Mouse (Mus musculus) heart, embryonic 14.5 days (tissue): Measurements from ENCODE around the gene Trpm6. TPM values are rescaled to one million over a fixed set of nuclear protein-coding genes. Genes with fewer than 3 reads are reported as not detected.

Source experiments
- ATAC-seq: fragments of 200-750 bp; cut with Nextera tagmentation; 2 replicates; pipeline ENCODE4 v1.8.0; 2017; ENCODE audit warnings: low read depth, moderate TSS enrichment; ENCODE audit not compliant: insufficient number of reproducible peaks, insufficient read depth, low FRiP score
- H3K27ac ChIP-seq, 2 experiments: fragments of 200-500 bp in 1 of 2; fragments of 300-500 bp in 1 of 2; sonication (generic) in 1 of 2; replicated peaks in 1 of 2; 2 replicates each; pipeline ENCODE4 v1.5.1; 2012 to 2014; ENCODE audit warnings: low read depth in 2 of 2, low read length in 2 of 2, control low read depth in 1 of 2, mild to moderate bottlenecking in 1 of 2, mixed read lengths in 1 of 2; ENCODE audit not compliant: control insufficient read depth in 1 of 2, insufficient read depth in 1 of 2
- H3K27me3 ChIP-seq: fragments of 300-500 bp; sonication (generic); 2 replicates; pipeline ENCODE4 v1.6.1; 2014; ENCODE audit warnings: mild to moderate bottlenecking, low read length, control low read depth; ENCODE audit not compliant: control insufficient read depth, insufficient read depth
- H3K36me3 ChIP-seq: fragments of 300-500 bp; sonication (generic); 2 replicates; pipeline ENCODE4 v1.6.1; 2014; ENCODE audit warnings: mild to moderate bottlenecking, control low read depth, low read length, mixed read lengths; ENCODE audit not compliant: control insufficient read depth, insufficient read depth
- H3K4me1 ChIP-seq, 2 experiments: fragments of 200-500 bp in 1 of 2; fragments of 300-500 bp in 1 of 2; sonication (generic) in 1 of 2; 2 replicates each; pipeline ENCODE4 v1.6.1; 2012 to 2014; ENCODE audit warnings: low read length in 2 of 2, control low read depth in 1 of 2, mixed read lengths in 1 of 2; ENCODE audit not compliant: control insufficient read depth in 2 of 2, insufficient read depth in 2 of 2
- H3K4me2 ChIP-seq: fragments of 300-500 bp; sonication (generic); 2 replicates; pipeline ENCODE4 v1.6.1; 2014; ENCODE audit warnings: mild to moderate bottlenecking, low read length
- H3K4me3 ChIP-seq, 2 experiments: fragments of 200-500 bp in 1 of 2; fragments of 300-500 bp in 1 of 2; sonication (generic) in 1 of 2; 2 replicates each; pipeline ENCODE4 v1.5.1; 2012 to 2014; ENCODE audit warnings: low read length in 2 of 2, mild to moderate bottlenecking in 2 of 2, control low read depth in 1 of 2, low read depth in 1 of 2, moderate library complexity in 1 of 2; ENCODE audit not compliant: control insufficient read depth in 1 of 2, insufficient read depth in 1 of 2
- H3K9ac ChIP-seq: fragments of 300-500 bp; sonication (generic); 2 replicates; pipeline ENCODE4 v1.6.1; 2014; ENCODE audit warnings: mild to moderate bottlenecking, low read length
- H3K9me3 ChIP-seq: fragments of 300-500 bp; sonication (generic); 2 replicates; pipeline ENCODE4 v1.6.1; 2016; ENCODE audit warnings: low read length, control low read depth; ENCODE audit not compliant: control insufficient read depth
- WGBS: fragments of 180-500 bp; shearing (Covaris S2); extraction: QIAGEN DNeasy Blood & Tissue Kit; methylation state at CpG from one replicate; pipeline ENCODE4 v1.1.7; 2014; 5-methylcytosine and 5-hydroxymethylcytosine counted together
- polyA plus RNA-seq: library from polyadenylated mRNA; unstranded; fragments of >200 nt; fragmentation: Nextera tagmentation; extraction: Ambion mirVana; gene quantifications from 2 replicates; pipeline ENCODE4 v1.2.1, GENCODE M21; 2014

Gene Trpm6
- polyA plus RNA-seq, 1 experiment from 2014 or later: 0.31 TPM

DNA sequence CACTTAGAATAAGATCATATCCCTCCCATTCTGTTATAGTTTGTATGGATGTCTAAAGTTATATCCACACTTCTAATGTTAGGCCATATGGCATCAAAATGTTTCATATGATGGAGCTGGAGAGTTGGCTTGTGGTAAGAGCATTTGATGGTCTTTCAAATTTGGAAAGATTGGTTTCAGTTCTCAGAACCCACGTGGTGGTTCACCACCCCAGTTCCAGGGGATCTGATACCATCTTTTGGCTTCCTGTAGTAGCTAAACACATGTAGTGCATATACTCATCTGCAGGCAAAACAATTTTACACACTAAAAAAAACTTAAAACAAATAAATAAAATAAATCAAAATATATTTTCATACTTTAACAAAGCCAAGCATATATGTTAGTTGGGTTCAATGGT, 21.3 kb downstream of the Trpm6 start:
- H3K36me3 ChIP-seq: no peaks in the 10 kb centered on the region
- H3K9ac ChIP-seq: no peak overlapping the region
- 55% methylated on average over 1 of the region's 1 CpGs for WGBS
- no peak overlapping the region for H3K27ac ChIP-seq
- ATAC-seq: no peak
- H3K4me3 ChIP-seq: no peak overlapping the region
- no peak overlapping the region for H3K4me2 ChIP-seq
- no peaks in the 10 kb centered on the region for H3K27me3 ChIP-seq
- peaks cover 2% of the 10 kb centered on the region; the same call in 1 of the 2 replicates for H3K9me3 ChIP-seq
- no peaks in the 10 kb centered on the region for H3K4me1 ChIP-seq

DNA sequence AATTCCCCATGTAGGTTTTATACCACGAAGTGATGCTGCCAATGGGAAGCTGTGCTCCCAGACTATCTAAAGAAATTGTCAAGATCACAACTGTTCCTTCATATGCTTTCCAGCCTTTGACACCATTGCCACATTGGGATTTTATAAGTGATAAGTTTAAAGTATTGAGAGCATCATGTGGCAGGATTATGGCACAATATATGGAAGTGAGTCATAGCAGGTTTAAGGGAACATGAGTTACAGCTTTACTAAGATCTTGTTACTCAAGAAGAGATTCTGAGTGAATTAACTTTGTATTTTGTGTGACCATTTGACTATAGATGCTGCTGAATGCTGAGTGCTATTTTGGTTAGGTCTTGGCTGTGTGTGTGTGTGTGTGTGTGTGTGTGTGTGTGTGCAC, 21.8 kb downstream of the Trpm6 start:
- WGBS: 75% methylated on average over 1 of the region's 1 CpGs
- H3K9ac ChIP-seq: no peak overlapping the region
- H3K4me2 ChIP-seq: no peak overlapping the region
- peaks cover 3% of the 10 kb centered on the region; the same call in 1 of the 2 replicates for H3K9me3 ChIP-seq
- no peaks in the 10 kb centered on the region for H3K36me3 ChIP-seq
- no peak overlapping the region for H3K27ac ChIP-seq
- ATAC-seq: no peak
- H3K4me1 ChIP-seq: no peaks in the 10 kb centered on the region
- no peaks in the 10 kb centered on the region for H3K27me3 ChIP-seq
- H3K4me3 ChIP-seq: no peak overlapping the region

DNA sequence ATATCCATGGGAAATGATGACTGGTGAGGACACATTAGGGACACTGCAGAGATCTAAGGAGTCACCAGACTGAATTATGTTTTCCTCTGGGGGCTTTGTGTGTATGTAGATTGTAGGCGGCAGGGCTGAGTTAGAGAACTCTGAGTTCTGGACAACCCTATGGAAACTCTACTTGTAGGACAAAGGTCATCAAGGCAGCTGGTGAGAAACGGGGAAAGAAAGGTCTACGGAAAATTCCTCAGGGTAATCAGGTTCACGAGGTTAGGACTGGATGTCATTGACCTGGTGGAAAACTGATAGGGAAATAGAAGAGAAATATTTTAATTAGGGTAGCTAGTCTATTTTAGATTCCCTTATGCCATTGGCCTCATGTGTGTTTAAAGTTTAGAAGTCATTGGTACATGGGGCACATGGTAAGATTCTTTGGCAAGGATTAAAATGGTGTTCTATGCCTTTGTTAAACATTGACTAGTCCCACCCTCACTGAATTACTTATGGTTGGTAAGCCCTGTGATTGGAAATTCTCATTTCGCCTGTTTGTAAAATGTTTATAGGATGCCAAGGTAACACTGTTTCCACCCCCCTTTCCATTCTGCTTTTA, 23.2 kb downstream of the Trpm6 start:
- no peak for ATAC-seq
- no peaks in the 10 kb centered on the region for H3K27me3 ChIP-seq
- H3K4me3 ChIP-seq: no peak overlapping the region
- no peak overlapping the region for H3K9ac ChIP-seq
- no peaks in the 10 kb centered on the region for H3K4me1 ChIP-seq
- H3K9me3 ChIP-seq: peaks cover 3% of the 10 kb centered on the region; the same call in 1 of the 2 replicates
- H3K4me2 ChIP-seq: no peak overlapping the region
- no peaks in the 10 kb centered on the region for H3K36me3 ChIP-seq
- 70% methylated on average over 5 of the region's 5 CpGs for WGBS
- no peak overlapping the region for H3K27ac ChIP-seq

DNA sequence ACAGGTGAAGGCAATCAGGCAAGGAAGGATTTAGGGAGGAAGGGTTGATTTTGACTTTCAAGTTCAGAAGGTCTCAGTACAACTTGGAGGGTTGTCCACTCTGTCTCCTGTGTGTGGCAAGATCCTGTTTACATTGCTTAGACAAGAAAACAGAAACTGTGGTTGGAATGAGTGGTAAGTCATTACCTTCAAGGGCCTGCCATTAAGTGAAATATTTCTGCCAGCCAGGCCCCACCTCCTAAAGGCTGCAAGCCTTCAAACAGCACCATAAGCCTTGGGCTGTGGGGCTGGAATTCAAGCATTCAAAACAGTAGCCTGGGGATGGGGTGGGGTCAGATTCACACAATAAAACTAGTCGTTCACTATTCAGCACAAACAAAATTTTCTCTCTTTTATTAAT, 24.3 kb downstream of the Trpm6 start:
- Histone ChIP-seq H3K4me3 (no peak overlapping the region), H3K4me2 (no peak overlapping the region), H3K9ac (no peak overlapping the region), H3K4me1 (no peaks in the 10 kb centered on the region), H3K27ac (no peak overlapping the region), H3K36me3 (no peaks in the 10 kb centered on the region), H3K9me3 (peaks cover 3% of the 10 kb centered on the region; the same call in 1 of the 2 replicates), H3K27me3 (no peaks in the 10 kb centered on the region)
- WGBS: 54% methylated on average over 1 of the region's 1 CpGs
- ATAC-seq: no peak

DNA sequence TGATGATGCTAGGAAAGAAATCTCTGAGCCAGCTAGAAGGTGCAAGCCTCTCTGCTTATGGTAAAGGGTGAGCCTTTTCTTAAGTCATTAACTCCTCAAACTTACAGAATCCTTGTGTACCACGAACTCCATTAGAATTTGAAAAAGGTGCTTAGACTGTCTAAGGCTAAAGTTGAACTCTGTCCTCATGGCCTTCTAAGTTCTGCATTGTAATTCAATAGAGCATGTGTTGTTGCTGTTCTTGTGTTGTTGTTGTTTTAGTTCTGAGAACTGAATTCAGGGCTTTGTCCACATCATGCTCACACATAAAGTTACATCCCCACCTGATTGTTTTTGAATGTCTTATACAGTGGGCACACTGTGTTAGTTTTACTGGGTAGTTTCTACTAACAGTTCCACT, 49.9 kb downstream of the Trpm6 start:
- Histone ChIP-seq H3K4me3 (no peak overlapping the region), H3K36me3 (no peaks in the 10 kb centered on the region), H3K4me1 (no peaks in the 10 kb centered on the region; a peak in 1 of 4 replicates), H3K27me3 (no peaks in the 10 kb centered on the region), H3K9me3 (no peaks in the 10 kb centered on the region), H3K9ac (no peak overlapping the region), H3K27ac (no peak overlapping the region), H3K4me2 (no peak overlapping the region)
- ATAC-seq: no peak
- WGBS: 59% methylated on average over 1 of the region's 1 CpGs

DNA sequence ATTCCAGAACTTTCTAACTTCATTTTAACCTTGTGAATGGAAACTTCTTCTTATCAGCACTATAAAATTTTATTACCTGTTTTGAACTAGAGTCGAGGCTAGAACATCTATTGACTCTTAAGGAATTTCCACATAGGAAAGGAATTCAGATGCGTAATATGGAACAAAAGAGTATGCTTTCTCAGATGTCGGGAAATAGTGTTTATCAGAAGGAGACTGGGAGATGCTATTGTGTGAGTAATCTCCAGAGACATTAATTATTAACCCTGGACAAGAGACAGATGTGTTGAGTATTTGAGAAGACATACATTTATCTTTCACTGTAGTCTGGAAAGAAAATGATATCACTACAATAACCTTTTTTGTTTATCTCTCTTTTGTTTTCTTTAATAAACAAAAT, 61.5 kb downstream of the Trpm6 start:
- no peak for ATAC-seq

DNA sequence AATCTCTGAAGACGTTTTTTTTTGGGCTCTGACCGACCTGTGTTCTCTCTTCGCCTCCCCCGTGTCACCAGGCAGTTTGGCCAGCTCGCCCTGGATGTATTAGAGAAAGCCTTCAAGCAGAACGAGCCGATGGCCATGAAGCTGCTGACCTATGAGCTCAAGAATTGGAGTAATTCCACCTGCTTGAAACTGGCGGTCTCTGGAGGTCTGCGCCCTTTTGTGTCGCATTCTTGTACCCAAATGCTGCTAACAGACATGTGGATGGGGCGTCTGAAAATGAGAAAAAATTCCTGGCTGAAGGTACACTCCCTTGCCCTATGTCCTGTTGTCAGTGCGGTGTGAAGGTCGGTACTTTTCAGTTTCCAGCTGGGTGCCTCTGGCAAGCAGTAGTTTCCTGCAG, 65.4 kb downstream of the Trpm6 start:
- Histone ChIP-seq H3K9ac (no peak overlapping the region), H3K27me3 (no peaks in the 10 kb centered on the region), H3K4me2 (no peak overlapping the region), H3K9me3 (no peaks in the 10 kb centered on the region), H3K4me1 (peaks cover 0 to 2% of the 10 kb centered on the region in 2 experiments; a peak in 1 of 4 replicates), H3K4me3 (no peak overlapping the region), H3K27ac (no peak overlapping the region), H3K36me3 (no peaks in the 10 kb centered on the region)
- WGBS: 65% methylated on average over 13 of the region's 13 CpGs
- no peak for ATAC-seq

More for the DNA sequence above, 61.5 kb downstream of the Trpm6 start:
- WGBS: 74% methylated on average over 3 of the region's 3 CpGs
- Histone ChIP-seq H3K27ac (no peak overlapping the region), H3K4me2 (no peak overlapping the region), H3K36me3 (no peaks in the 10 kb centered on the region), H3K9ac (no peak overlapping the region), H3K4me3 (no peak overlapping the region), H3K9me3 (no peaks in the 10 kb centered on the region), H3K27me3 (no peaks in the 10 kb centered on the region), H3K4me1 (peaks cover 0 to 2% of the 10 kb centered on the region in 2 experiments; a peak in 1 of 4 replicates)

DNA sequence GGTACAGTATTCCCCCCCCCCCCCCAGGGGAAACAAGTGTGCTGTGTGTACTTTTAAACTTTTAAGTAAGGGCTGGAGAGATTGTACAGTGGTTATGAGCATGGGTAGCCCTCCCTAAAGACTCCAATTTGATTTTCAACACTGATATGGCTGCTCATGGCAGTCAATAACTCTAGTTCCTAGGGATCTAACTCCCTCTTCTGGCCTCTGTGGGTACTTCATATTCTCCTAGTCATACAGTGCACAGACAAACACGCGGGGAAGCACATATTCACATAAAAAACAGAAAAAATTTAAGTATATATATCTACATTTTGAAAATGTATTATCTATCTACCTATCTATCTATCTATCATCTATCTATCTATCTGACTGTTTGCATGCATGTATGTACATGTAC, 67.6 kb downstream of the Trpm6 start:
- ATAC-seq: no peak
- Histone ChIP-seq H3K4me3 (no peak overlapping the region), H3K27ac (no peak overlapping the region), H3K27me3 (no peaks in the 10 kb centered on the region), H3K9ac (no peak overlapping the region), H3K4me2 (no peak overlapping the region), H3K36me3 (no peaks in the 10 kb centered on the region), H3K4me1 (0 out of 4 replicates have a peak, but pooled peaks cover 0 to 2% of the 10 kb centered on the region in 2 experiments), H3K9me3 (no peaks in the 10 kb centered on the region)
- WGBS: 76% methylated on average over 2 of the region's 2 CpGs
